Mouse (Mus musculus): ENCODE measurements around the gene Tpcn2.

DNA sequence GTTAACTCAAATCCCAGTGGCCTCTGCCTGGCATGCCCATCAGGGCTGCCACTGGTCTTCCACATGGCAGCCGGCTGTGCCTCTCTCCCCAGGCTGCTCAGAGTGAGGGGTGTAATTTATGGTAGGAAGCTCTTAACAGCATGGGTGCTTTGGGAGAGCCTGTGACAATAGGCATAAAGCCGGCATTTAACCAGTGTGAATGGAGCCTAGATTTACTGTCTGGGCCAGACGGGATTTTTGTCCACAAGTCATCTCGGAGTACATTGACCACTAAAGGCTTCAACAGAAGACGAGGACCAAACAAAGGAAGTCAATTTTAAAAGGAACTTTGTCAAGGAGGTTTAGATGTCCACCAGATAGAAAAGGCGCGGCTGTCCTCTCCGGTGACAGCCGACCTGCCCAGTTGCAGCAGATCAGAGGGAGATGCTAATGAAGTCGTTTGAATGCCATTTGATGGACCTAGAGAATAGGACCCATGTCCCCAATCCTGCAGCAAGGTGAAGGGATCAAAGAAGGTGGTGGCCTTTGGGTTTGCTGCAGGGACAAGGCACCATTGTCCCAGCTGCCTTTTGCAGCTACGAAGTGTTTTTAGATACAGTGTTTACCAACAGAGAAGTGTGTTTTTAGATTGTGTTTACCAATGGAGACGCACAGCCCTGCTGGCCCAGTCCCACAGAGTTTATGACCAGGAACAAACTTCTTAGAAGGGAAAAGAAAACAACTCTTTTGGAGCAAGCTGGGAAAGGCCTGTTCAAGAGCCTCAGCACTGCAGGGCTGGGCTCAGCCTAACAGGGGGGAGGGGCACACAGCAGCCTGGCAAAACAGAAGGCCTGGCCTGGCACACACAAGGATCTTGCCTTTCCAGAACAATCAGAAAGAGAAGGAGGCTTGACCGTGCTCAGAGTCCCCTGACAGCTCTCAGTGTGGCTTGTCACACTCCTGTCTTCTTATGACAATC, 124.2 kb downstream of the Tpcn2 start:
- TF ChIP-seq CTCF (IDR thresholded peaks at IDR 0.05): no peak
- TF ChIP-seq POLR2A (IDR thresholded peaks at IDR 0.05; ENCODE audit: insufficient read depth, low read depth, low read length): no peak

All from heart, adult 2 months (tissue).